Mouse (Mus musculus) spleen, postnatal 14 days (tissue): ENCODE measurements around the gene Snap23.
"Not testable (repeated sequence)": the region's sequence is repeated elsewhere in the genome, so short reads cannot be mapped to it uniquely, and the experiment has no call there.

Experiments used
- DNase-seq, 2 experiments: peaks; one replicate each; pipeline ENCODE4 v3.0.0; 2021 to 2022; ENCODE audit warnings: low spot score in 2 of 2

Gene Snap23

DNA sequence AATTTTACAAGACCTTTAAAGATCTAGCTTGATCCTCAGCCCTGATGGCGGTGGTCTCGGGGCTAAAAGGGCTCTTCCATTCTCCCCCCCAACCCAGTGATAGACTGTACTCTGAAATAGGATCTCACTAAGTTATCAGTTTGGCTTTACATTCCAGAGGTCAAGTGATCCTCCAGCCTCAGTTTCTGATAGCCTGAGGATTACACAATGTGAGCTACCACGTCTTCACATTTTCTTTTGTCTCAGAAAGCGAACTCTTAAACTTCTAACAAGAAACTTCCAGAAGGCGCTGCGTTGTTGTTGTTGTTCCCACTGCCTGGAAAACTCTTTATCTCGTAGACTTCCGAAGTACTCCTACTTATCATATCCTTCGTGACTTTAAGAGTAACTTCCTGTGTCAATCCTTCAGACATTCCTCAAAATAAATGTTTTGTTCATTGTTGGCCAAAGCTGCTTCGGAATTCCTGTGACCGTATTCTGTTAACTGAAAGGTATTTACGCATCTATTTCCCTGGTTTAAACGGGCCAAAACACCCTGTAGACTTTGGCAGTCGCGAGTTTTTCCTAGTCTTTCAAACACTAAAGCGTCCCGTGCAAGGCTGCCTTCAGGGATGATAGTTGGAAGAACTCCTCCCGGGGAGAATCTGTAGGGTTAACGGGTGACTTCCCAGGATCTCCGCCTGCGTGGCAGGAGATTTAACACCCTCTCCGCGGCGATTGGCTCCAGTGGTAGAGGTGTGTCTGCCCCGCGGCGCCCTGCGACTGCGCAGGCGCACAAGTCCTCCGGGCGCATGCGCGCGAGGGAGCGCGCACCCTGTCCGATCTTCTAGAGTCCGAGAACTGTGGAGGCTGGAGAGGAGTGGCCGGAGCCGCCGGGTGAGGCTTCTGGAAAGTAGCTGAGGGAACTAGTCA lies at the start of gene Snap23:
Snap23 (plus strand) TSS at position 786 of the 912 bp plus-strand sequence.
- DNase-seq, result peak; percentile 84 to 87

DNA sequence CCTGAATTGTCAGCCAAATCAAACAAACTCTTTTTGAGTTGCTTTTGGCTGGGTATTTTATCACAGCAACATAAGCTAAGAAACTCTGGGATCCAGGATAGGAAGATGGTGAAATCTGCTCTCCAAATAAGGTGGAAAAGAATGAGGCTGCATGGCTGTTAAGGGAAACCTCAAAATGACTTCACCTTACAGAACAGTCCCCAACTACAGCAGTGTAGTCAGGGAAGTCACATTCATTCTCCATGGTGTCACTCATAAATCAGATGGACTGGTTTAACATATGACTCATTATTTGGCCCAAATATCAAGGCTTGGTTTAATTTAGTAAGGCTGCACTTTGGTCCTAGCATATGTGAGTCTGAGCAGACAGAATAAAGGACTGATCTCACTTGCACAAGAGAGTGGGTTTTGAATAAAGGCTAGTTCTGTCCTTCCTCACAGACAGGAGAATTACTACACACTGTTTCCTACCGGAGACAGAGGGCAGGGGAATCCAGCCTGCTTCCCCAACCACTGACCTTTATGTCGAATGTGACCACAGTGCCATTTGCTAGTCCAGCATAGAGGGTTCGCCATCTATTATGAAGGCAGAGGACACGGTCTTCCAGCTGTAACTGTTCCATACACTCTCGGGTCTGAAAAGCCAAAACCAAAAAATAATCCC lies 48.8 kb upstream of the Snap23 start:
- DNase-seq, result no peak

DNA sequence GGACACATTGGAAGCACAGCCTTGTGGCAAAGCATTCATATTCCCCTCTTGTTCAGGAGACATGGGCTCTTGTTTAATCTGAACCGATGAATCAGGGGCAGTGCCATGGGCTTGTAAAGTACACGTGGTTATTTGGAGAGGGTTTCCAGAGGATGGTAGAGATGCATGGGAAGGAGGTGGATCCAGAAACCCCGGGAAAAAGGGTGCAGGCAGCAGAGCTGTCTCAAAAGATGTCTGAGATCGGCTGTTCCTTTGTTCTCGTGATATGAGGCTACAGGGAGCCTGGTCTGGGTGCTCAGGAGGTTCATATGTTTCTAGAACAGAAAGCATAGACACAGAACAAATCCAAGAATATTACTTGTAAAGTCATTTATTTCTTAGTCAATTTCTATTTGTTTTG lies 40.7 kb upstream of the Snap23 start:
- DNase-seq, result no peak

DNA sequence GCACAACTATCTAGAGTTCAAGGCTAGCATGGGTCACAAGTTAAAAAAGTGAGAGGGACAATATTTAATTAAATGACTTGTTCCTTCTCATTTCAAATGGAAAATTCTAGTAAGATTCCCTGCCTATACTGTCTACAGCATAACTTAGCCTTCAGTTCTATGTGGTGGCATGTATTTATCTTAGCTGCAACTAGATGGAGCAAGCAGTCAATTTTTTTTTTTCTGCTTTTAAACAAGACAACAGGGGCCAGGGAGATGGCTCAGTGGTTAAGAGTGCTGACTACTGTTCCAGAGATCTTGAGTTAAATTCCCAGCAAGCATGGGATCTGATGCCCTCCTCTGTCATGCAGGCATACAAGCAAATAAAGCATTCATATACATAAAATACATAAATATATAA lies 37.9 kb upstream of the Snap23 start:
- no peak for DNase-seq

DNA sequence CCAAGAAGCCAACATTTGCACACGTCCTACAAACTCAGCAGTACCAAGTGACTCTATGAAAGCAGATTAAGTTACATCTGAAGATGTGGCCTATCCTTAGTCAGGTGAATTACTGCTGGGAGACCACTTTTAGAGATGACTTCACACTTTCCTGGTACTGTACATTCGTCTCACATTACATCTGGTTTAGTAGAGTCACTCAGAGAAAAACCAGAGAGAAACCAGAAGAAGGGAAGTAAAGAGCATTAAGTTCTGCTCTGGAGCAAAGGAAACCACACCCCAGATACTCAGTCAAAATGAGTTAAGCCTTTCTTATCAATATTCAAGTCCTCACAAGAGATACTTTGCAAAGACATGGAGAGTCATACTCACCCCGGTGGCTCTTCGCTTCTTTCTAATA lies 36.2 kb upstream of the Snap23 start:
- DNase-seq, result no peak

DNA sequence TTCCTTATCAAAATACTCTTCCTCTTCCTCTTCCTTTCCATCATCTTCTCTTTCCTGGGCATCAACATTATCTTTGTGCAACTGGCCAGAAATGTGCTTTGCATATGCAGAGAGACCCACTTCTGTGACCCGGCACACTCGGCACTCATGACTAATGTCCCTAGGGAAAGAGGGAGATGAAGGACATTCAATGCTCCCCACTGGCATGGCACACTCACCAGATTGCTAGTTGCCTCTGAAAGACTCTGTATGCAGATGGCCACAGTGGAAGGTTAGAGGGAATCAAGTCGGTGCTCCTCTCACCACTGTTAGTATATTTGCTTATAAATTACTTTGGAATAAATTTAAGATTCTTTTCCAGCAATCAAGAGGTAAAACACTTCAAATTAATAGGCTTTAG lies 28.1 kb upstream of the Snap23 start:
- no peak for DNase-seq

DNA sequence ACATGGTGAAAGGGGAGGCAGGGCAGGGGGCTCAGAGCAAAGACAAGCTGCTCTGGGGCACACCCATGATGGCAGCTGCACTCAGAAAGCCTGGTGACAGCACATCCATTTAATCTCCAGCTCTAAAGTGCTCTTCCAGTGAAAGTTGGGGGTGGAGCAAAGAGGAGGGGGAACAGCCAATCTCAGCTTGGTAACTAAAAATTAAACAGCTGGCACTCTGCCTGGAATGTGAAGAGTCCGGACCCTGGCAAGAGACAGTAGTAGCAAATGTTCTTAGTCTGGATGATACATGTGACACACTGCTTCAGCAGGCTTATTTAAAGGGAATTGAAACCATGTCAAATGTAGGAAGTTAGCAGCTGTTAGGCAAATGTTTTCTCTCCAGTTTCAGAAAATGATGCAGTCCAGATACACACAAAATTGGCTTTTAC lies 27.7 kb upstream of the Snap23 start:
- DNase-seq, result no peak

DNA sequence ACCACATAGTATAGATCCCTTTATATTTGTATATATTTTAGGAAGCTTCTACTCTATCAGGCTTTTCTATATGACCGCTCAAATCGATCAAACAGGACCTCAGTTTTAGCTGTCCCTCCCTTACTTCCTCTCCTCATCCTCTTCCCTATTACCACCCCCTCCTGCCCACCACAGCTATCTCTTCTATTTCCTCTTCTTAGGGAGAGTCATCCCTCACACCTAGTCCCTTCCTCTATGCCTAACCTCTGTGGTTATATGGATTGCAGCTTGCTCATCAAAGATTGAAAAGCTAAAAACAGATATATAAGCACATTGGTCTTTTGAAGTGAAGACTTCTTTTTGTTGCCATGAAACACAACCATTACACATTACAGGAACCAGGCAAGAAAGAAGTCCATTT lies 22.7 kb upstream of the Snap23 start:
- no peak for DNase-seq

DNA sequence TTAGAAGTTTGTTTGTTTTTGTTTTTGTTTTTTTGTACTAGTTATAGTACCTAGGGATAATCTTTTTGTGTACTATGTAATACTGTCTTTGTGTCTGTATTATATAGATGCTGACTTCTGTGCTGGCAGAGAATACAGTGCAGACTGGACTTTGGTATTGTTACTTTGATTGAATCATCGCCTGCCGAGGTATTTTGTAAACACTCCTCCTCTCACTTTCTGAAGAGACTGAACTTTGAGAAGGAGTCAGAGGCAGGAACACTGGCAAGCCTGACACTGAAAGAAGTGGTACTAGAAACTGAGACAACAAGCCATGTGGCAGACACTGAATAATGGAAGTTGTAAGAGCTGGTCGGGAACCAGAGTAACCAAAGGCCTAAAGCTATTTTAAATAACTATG lies 10.6 kb upstream of the Snap23 start:
- DNase-seq, result no peak

DNA sequence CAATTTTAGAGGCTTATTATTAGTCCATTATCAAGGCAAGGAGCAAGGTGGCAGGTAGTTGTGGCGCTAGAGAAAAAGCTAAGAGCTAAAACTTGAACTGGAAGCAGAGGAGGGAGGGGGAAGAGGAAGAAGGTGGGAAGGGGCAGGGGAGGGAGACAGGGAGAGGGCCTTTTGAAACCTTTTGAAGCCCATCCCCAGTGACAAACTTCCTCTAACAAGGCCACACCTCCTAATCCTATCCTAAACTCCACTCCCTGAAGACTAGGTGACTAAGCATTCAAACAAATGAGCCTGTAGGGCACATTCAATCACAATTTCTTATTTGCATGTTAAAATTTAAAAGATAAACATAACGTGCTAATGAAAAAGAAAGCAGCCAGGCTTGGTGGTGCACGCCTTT lies 8.7 kb upstream of the Snap23 start:
- DNase-seq, result no peak

DNA sequence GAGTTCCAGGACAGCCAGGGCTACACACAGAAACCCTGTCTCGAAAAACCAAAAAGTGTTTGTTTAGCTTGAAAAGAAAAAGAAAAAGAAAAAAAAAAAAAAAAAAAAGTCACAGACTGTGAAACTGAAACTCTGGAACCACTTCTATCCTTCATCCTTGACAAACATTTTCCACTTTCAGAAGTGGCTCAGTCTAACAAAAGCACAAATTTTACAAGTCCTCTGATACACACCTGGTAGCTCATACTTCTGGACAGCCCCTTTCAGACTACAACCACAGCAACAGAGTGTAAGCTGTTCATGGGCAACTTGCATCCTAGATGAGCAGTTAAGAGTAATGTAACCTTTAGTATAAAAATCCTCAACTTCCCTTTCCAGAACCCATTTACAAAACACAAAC lies 5.9 kb upstream of the Snap23 start:
- DNase-seq, result no peak

DNA sequence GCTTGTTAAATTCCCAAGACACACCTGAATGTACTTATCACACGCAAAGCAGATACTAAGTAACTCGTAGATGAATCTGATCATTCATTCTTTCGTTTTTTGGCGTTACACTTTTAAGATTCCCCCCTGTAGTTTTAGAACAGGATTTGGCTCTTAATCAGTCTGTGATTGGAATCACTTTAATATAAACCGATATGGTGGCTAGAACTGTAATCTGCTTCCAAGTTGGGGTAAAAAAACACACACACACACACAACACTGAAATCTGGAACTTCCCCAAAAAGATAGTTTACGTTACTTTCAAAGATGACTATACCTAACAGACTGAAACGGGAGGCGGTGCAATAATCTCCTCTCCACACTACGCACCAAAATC lies 4.6 kb upstream of the Snap23 start:
- no peak for DNase-seq

DNA sequence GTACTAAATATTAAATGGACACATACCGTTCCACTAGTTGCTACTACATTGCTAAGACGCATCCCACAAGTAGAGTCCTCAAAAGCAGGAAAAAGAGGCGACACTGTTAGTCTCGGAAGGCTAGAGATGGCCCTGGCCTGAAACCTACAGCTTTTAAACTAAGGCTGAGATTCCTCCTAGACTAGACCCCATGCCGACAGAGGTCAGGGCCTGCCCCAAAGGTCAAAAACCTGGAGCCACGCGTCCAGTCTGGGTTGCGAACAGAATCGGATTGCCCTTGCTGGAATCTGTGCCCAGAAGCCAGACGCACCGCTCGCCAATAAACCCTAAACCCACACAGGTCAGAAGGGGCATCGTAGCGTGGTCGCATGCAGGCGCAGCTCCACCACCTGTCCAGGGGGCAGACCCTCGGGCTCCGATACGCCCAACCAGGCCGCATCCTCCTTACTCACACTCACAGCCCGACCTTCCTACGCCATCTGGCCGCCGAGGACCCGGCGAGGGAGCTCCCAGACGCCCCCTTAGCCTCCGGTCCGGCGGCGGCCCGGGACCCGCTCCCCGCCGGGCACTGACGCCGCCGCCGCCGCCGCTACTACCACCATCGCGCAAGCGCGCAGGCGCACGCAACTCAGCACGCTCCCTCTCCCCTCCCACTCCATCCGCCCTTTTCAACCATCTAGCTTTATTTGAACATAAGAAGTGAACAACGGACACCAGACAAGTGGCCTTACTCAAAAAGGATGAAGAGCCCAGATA lies 4.1 kb upstream of the Snap23 start, which contains the start of gene Zfp106:
Zfp106 (minus strand) TSS at position 609 of the 756 bp plus-strand sequence.
- peak; percentile 74 to 83 for DNase-seq

DNA sequence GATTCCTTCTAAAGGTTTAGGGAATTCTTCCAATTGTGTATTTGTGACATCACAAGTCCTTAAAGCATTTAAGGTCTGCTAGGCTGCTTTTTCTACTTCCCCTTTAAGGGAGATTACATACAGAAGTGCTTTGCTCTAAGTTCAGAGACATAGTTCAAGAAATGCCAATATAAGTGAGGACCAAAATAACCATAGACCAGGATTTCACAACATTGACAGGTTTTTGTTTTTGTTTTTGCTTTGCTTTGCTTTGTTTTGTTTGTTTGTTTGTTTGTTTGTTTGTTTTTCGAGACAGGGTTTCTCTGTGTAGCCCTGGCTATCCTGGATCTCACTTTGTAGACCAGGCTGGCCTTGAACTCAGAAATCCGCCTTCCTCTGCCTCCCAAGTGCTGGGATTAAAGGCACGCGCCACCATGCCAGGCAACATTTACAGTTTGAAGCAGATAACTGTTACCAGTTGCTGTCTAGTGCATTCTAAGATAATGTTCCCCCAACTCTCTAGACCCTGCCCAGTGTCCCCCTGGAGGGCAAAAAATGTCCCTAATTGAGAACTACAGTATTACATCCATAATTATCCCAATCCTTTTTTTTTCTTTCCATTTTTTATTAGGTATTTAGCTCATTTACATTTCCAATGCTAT lies 2.8 kb upstream of the Snap23 start:
- DNase-seq, result not testable (repeated sequence)

DNA sequence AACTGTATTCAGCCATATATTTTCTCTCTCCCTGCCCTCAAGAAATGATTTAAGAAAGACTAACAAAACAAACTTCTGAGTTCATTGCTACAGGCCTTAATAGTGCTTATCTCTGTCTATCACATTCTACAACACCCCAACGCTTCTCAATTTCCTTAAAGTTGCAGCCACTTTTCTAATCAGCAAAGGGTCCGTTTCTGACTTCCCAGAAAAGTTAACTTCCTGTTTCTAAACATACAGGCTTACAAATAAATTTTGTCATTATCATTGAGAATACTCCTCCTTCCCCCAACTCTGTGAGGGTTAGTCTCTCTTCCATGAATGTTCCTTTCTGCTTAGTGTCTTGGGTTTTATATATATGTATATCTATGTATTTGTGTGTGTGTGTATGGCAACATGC lies 2.1 kb upstream of the Snap23 start:
- DNase-seq, result no peak

DNA sequence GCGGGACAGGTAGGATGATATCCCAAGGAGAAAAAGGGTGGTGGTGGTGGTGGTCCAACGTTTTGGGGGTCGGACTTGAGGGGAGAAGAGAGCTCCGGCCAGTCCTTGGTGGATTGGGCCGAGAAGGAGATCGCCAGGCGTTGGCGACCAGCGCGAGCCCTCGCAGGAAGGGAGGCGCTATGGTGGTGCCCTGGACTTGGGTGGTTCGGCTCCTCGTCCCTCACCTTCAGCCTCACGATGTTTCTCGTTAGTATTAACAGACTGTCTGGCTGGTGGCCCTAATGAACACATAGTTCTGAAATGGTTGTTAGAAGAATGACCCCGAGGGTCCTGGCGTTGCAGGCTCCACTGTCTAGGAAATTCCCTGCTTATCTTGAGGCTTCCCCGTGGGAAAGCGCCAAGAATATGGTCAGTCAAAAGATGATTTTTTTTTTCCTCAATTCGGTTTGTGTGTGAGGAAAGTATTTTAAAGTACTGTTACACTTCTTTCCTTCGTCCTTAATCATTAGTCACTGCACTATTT lies 388 bp downstream of the Snap23 start:
- no peak for DNase-seq

DNA sequence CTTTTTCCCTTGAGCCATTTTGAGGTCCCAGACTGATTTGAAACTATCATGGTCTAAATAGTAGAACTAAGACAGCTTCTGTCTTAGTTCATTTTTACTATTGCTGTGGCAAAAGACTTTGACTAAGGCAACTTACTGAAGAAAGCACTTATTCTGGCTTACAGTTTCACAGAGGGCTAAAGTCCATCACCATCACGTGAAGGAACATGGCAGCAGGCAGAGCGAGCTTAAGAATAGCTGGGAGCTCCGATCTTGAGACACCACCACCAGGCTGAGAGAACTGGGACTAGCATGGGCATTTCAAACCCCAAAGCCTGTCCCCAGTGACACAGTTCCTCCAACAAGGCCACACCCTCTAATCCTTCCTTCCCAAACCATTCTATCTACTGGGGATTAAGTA lies 3.6 kb downstream of the Snap23 start:
- DNase-seq, result no peak

DNA sequence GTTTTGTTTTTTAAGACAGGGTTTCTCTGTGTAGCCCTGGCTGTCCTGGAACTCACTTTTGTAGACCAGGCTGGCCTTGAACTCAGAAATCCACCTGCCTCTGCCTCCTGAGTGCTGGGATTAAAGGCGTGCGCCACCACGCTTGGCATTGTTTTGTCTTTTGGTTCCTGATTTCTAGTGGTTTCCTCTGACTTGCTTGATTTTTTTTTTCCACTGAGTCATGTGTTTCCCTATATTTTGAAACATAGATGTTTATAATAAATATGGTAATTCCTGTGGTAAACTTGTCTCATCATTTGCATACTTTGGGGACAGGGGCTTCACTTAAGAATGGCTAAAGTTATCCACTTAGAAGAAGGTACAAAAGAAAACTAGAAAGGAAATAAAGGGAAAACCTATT lies 4.7 kb downstream of the Snap23 start:
- not testable (repeated sequence) for DNase-seq

DNA sequence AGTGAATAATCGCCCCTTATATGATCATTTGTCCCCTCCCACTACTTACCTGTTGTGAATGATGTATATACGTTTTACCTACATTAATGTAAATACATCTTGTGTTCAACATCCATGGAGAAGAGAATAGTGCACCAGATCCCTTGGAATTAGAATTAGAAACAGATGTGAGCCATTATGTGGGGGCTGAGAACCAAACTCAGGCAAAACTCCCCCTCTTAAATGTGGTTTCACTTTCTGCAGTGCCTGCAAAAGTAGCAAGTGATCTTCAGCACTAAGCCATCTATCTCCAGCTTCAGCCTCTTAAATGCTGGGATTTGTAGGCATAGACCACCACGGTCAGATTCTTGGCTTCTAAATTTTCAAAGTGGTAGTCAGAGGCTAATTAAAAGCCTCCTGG lies 7.7 kb downstream of the Snap23 start:
- no peak for DNase-seq

DNA sequence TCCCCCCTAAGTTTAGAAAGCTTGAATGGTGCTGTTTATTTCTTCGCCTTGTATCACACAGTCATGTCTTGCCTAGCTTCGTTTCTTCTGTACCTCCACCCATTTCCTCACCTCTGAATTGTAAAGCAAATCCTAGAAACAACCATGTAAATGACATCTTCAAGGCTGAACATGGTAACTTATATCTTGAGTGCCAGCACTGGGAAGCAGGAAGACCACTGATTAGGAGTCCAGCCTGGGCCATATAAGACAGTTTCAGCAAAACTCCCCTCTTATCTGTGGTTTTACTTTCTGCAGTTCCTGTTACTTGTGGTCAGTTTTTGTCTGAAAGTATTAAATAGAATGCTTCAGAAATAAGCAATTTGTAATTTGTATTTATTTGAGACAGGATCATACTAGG lies 8.5 kb downstream of the Snap23 start:
- DNase-seq, result no peak

DNA sequence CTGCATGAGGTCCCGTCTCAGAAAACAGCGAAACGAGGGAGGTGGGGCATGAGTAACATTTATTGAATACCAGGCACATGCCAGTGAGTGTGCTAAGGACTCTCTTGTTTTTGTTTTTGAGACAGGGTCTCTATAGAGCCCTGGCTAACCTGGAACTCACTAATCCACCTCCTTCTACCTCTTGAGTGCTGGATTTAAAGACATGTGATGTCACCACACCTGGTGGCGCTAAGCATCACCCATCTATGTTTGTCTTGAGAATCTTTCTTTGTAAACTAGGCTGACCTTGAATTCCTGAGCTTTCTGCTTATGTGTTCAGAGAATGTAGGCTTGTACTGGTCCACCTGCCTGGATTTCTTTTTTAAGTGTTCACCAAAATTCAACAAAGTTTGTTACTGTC lies 10.3 kb downstream of the Snap23 start:
- DNase-seq, result no peak

DNA sequence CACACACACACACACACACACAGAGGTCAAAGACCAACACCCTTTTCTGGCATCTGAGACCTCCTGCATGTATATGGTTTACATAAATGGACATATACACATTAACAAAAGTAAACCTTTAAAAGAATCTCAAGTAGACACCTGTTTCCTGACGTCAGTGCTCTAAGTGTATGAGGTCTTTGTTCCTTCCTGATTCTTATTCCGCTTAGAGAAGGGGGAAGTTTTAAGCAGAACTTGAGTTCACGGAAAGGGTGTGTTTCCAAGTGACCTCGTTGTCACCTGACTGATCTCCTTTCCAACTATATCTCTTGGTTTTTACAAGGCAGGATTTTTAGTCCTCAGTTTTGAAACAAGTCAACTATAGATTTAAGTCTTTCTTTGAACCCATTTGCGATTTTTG lies 10.8 kb downstream of the Snap23 start:
- no peak for DNase-seq
